ENCODE assay signal across 8 mouse cellular contexts in the genomic region with DNA sequence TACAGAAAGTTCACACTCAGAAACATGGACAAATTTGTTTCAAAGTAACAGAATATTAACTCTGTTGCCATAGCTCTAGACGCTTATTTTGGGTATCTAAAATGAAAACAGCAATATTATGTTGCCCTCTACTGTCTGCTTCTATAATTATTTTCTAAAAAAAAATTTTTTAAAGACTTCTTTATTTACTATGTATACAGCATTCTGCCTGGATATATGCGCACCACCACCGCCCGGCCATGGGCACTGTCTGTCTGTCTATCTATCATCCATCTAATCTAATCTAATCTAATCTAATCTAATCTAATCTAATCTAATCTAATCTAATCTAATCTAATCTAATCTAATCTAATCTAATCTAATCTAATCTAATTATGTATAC. TPM values are rescaled to one million over a fixed set of nuclear protein-coding genes. Genes with fewer than 3 reads are reported as not detected.
A peak's percentile ranks its signal among the peaks of the same experiment; 100 is the strongest.
DNase-seq lines count a peak whose midpoint lies in the region; ATAC-seq and TF ChIP-seq lines count a peak whose summit lies in the region.

No protein-coding gene starts in this region.

- H3K9me3 ChIP-seq in heart, embryonic 11.5 days (replicated peaks; ENCODE audit: control insufficient read depth, low read length): no peaks in the 10 kb centered on the region
- H3K9me3 ChIP-seq in ES-E14 (ENCODE audit: control insufficient read depth, insufficient read depth, low read depth, low read length): no peaks in the 10 kb centered on the region
- H3K9me3 ChIP-seq in hindbrain, embryonic 12.5 days (replicated peaks): no peaks in the 10 kb centered on the region

- H3K27ac ChIP-seq in heart, embryonic 11.5 days (ENCODE audit: low read depth, low read length): peak overlapping the region; percentile 97; the same call in 1 of the 2 replicates
- no peak overlapping the region for H3K27ac ChIP-seq in ES-E14 (ENCODE audit: insufficient read depth, low read depth, low read length, poor library complexity, severe bottlenecking)
- H3K27ac ChIP-seq in hindbrain, embryonic 12.5 days: peak overlapping the region; percentile 99

- H3K9ac ChIP-seq in heart, embryonic 11.5 days (ENCODE audit: low read depth, low read length): peak overlapping the region; percentile 96; the same call in 1 of the 2 replicates
- H3K9ac ChIP-seq in ES-E14 (ENCODE audit: insufficient read depth, low read depth, low read length, poor library complexity, severe bottlenecking): no peak overlapping the region
- H3K9ac ChIP-seq in hindbrain, embryonic 12.5 days: no peak overlapping the region

- no peaks in the 10 kb centered on the region for H3K36me3 ChIP-seq in heart, embryonic 11.5 days (ENCODE audit: control insufficient read depth, insufficient read depth, low read length)
- H3K36me3 ChIP-seq in ES-E14 (ENCODE audit: control insufficient read depth, insufficient read depth, low read length, poor library complexity, severe bottlenecking): peaks cover 5% of the 10 kb centered on the region
- H3K36me3 ChIP-seq in hindbrain, embryonic 12.5 days: 0 out of 2 replicates have a peak, but pooled peaks cover 10% of the 10 kb centered on the region

- H3K4me2 ChIP-seq in heart, embryonic 11.5 days: peak overlapping the region; percentile 74
- H3K4me2 ChIP-seq in hindbrain, embryonic 12.5 days (replicated peaks): peak overlapping the region; percentile 71

- no peaks in the 10 kb centered on the region for H3K4me1 ChIP-seq in heart, embryonic 11.5 days (ENCODE audit: control insufficient read depth, insufficient read depth, low read length)
- no peaks in the 10 kb centered on the region; a peak in 1 of 4 replicates for H3K4me1 ChIP-seq in ES-E14 (ENCODE audit: control insufficient read depth in 2 of 2, insufficient read depth in 2 of 2, low read length in 2 of 2, poor library complexity in 1 of 2)
- H3K4me1 ChIP-seq in hindbrain, embryonic 12.5 days: peaks cover 7% of the 10 kb centered on the region

- DNase-seq in heart, adult 9 months (ENCODE audit: low spot score in 2 of 2): no peak
- no peak for DNase-seq in ES-E14 (ENCODE audit: low read depth, low spot score)
- no peak for DNase-seq in right cerebral cortex, postnatal 4 days
- no peak for DNase-seq in spleen, postnatal 14 days (ENCODE audit: low spot score in 2 of 2)

- H3K4me3 ChIP-seq in heart, embryonic 11.5 days (ENCODE audit: low read depth, low read length): peak overlapping the region; percentile 69
- peak overlapping the region; percentile 63 to 90; a peak in 3 of 4 replicates for H3K4me3 ChIP-seq in ES-E14 (ENCODE audit: insufficient read depth in 1 of 2, low read depth in 1 of 2, low read length in 2 of 2, poor library complexity in 1 of 2, severe bottlenecking in 1 of 2)
- H3K4me3 ChIP-seq in hindbrain, embryonic 12.5 days: peak overlapping the region; percentile 67

- peak; percentile 36 for ATAC-seq in heart, embryonic 11.5 days (replicated peaks; ENCODE audit: insufficient number of reproducible peaks, low FRiP score, low TSS enrichment)
- ATAC-seq in hindbrain, embryonic 12.5 days (ENCODE audit: low FRiP score): peak; percentile 66
- peak; percentile 14 for ATAC-seq in megakaryocyte progenitor cell, adult 5-6 weeks (replicated peaks; ENCODE audit: poor library complexity)
- no peak for ATAC-seq in frontal cortex, adult (ENCODE audit: low TSS enrichment)

- H3K27me3 ChIP-seq in heart, embryonic 11.5 days (ENCODE audit: control insufficient read depth, insufficient read depth, low read length): no peaks in the 10 kb centered on the region
- no peaks in the 10 kb centered on the region for H3K27me3 ChIP-seq in hindbrain, embryonic 12.5 days

- in situ Hi-C loops in ES-E14 (cut with MboI; ENCODE audit: low sequenced_read_pairs in 2 of 2, unreplicated experiment in 2 of 2): no loop called here

- WGBS in heart, embryonic 11.5 days (ENCODE audit: insufficient replicate concordance): 59% methylated on average over 4 of the region's 4 CpGs
- WGBS in hindbrain, embryonic 12.5 days: 63% methylated on average over 4 of the region's 4 CpGs

TF ChIP-seq in ES-E14, 5 proteins besides CTCF, POLR2A, EP300 and RAD21:
- TF ChIP-seq ZC3H11A (IDR thresholded peaks at IDR 0.05; ENCODE audit: borderline replicate concordance, low read depth, low read length): no peak
- no peak for TF ChIP-seq ZNF384 (IDR thresholded peaks at IDR 0.05; ENCODE audit: low read depth, low read length)
- TF ChIP-seq CHD2 (IDR thresholded peaks at IDR 0.05; ENCODE audit: low read depth, low read length): no peak
- TF ChIP-seq HCFC1 (IDR thresholded peaks at IDR 0.05; ENCODE audit: borderline replicate concordance, insufficient read depth, low read length): no peak

RNA-seq across cellular contexts. Expression of gene Ttc32, which starts 0.3 kb away (rescaled TPM):
- 13.2 and 13.7 TPM in 2 replicates for polyA plus RNA-seq in heart, embryonic 11.5 days (2014; fragmentation: Nextera tagmentation; extraction: Ambion mirVana)
- total RNA-seq in ES-E14 (2012; rRNA removed): 4.7 and 6.7 TPM in 2 replicates
- polyA plus RNA-seq in hindbrain, embryonic 12.5 days (2016; fragmentation: Nextera tagmentation; extraction: Ambion mirVana): 13.1 and 15.4 TPM in 2 replicates
- 41.9 and 43.1 TPM in 2 replicates for total RNA-seq in megakaryocyte progenitor cell, adult 5-6 weeks (2015)
- total RNA-seq in megakaryocyte progenitor cell, adult 5-6 weeks (2017): 23.2 and 29.7 TPM in 2 replicates

RNA-seq across cellular contexts. Expression of gene Wdr35, which starts 55.8 kb away (rescaled TPM):
- polyA plus RNA-seq in heart, embryonic 11.5 days (2014; fragmentation: Nextera tagmentation; extraction: Ambion mirVana): 12.5 and 14.5 TPM in 2 replicates
- 22.3 and 27.1 TPM in 2 replicates for total RNA-seq in ES-E14 (2012; rRNA removed)
- 26.1 and 26.4 TPM in 2 replicates for polyA plus RNA-seq in hindbrain, embryonic 12.5 days (2016; fragmentation: Nextera tagmentation; extraction: Ambion mirVana)
- 1.3 and 1.8 TPM in 2 replicates for total RNA-seq in megakaryocyte progenitor cell, adult 5-6 weeks (2015)
- total RNA-seq in megakaryocyte progenitor cell, adult 5-6 weeks (2017): 0.79 and 3.8 TPM in 2 replicates
